Mouse (Mus musculus): ENCODE measurements at regions not wholly inside any gene's neighbourhood (a gene's known extent, or its start where the extent isn't known, plus 50 kb on each side); places are given as distances from the start of the nearest gene placed in this dataset.
"Not testable (repeated sequence)": the region's sequence is repeated elsewhere in the genome, so short reads cannot be mapped to it uniquely, and the experiment has no call there.

DNA sequence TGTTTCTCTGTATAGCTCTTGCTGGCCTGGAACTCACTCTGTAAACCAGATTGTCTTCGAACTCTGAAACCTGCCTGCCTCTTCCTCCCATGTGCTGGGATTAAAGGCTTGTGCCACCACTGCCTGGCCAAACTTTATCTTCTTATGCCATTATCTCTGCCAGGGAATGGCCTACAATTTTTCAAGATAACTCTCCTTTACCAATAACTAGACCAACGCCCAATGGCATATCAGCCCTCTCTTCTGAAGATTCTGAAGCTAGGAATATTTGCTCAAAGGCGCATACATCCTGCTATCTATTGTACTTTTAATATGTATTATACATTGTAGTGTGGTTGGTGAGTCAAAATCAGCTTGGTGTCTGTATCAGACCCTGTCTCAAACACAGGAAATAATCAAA, 235.4 kb upstream of the Cts3 start:
- not testable (repeated sequence) for TF ChIP-seq MAX (IDR thresholded peaks at IDR 0.05; ENCODE audit: low read depth); POLR2A (IDR thresholded peaks at IDR 0.05; ENCODE audit: insufficient read length, low read depth); TCF12 (IDR thresholded peaks at IDR 0.05; ENCODE audit: insufficient read depth, poor library complexity, severe bottlenecking); MYOG (IDR thresholded peaks at IDR 0.05; ENCODE audit: control insufficient read depth in 1 of 3, insufficient read depth in 1 of 3, insufficient read length in 2 of 3, low read depth in 2 of 3); POLR2AphosphoS2 (IDR thresholded peaks at IDR 0.05; ENCODE audit: insufficient read length, low read depth); USF1 (IDR thresholded peaks at IDR 0.05; ENCODE audit: low read depth); CEBPB (IDR thresholded peaks at IDR 0.05; ENCODE audit: insufficient read depth, poor library complexity, severe bottlenecking); TCF3 (IDR thresholded peaks at IDR 0.05; ENCODE audit: insufficient read length, low read depth); E2F4 (IDR thresholded peaks at IDR 0.05; ENCODE audit: insufficient read depth); MYOD1 (IDR thresholded peaks at IDR 0.05; ENCODE audit: control insufficient read depth in 1 of 3, insufficient read length in 2 of 3, low read depth in 2 of 3); SRF (IDR thresholded peaks at IDR 0.05; ENCODE audit: control insufficient read depth, insufficient read length, low read depth); REST (IDR thresholded peaks at IDR 0.05; ENCODE audit: insufficient read depth, insufficient read length)

Measured in myocyte (in vitro differentiated cells).